Mouse (Mus musculus): ENCODE measurements around the gene Ppm1g. TPM values are rescaled to one million over a fixed set of nuclear protein-coding genes. Genes with fewer than 3 reads are reported as not detected.
"Not testable (repeated sequence)": the region's sequence is repeated elsewhere in the genome, so short reads cannot be mapped to it uniquely, and the experiment has no call there.

The Ppm1g gene
- polyA plus RNA-seq, 1 experiment from 2014 or later, result 76.6 TPM

- peaks cover 40% of the 10 kb centered on the region for H3K79me2 ChIP-seq (ENCODE audit: inconsistent target)
- H3K36me3 ChIP-seq (ENCODE audit: inconsistent target), result peaks cover 29% of the 10 kb centered on the region
- peak overlapping the region; percentile 79 for H3K4me3 ChIP-seq (ENCODE audit: inconsistent target)
- H3K27ac ChIP-seq, result peak overlapping the region; percentile 13; the same call in 1 of the 2 replicates
- WGBS (ENCODE audit: missing documents), result under 1% methylated on average over 13 of the region's 13 CpGs
Observed at GRCm38 (mm10) chr5:31241522-31242034, 21.1 kb upstream of the Ppm1g start.

- Histone ChIP-seq H3K36me3 (ENCODE audit: inconsistent target) (peaks cover 22% of the 10 kb centered on the region), H3K27ac (peak within 1 kb of the TSS; percentile 64), H3K79me2 (ENCODE audit: inconsistent target) (peaks cover 40% of the 10 kb centered on the region), H3K4me3 (ENCODE audit: inconsistent target) (peak within 1 kb of the TSS; percentile 79)
- WGBS (ENCODE audit: missing documents), result 1% methylated on average over 81 of the region's 103 CpGs
Observed at GRCm38 (mm10) chr5:31240637-31241521, 20.4 kb upstream of the Ppm1g start, which contains the start of the genes Nrbp1 and Gm9970. Gene Nrbp1 (plus strand): TSS chr5:31240864. Gene Gm9970 (minus strand): TSS chr5:31241232.

- no peaks in the 10 kb centered on the region for H3K36me3 ChIP-seq (ENCODE audit: inconsistent target)
- H3K27ac ChIP-seq, result no peak overlapping the region
- no peaks in the 10 kb centered on the region for H3K79me2 ChIP-seq (ENCODE audit: inconsistent target)
- no peak overlapping the region for H3K4me3 ChIP-seq (ENCODE audit: inconsistent target)
- 86% methylated on average over 1 of the region's 1 CpGs for WGBS (ENCODE audit: missing documents)
Observed at GRCm38 (mm10) chr5:31226641-31227040, 6.2 kb upstream of the Ppm1g start.

GRCm38 (mm10) chr5:31222696-31223095 lies 2.2 kb upstream of the Ppm1g start:
- Histone ChIP-seq H3K79me2 (ENCODE audit: inconsistent target) (peaks cover 22% of the 10 kb centered on the region), H3K4me3 (ENCODE audit: inconsistent target) (no peak overlapping the region), H3K36me3 (ENCODE audit: inconsistent target) (no peaks in the 10 kb centered on the region), H3K27ac (no peak overlapping the region)
- WGBS (ENCODE audit: missing documents), result 95% methylated on average over 9 of the region's 9 CpGs

DNA sequence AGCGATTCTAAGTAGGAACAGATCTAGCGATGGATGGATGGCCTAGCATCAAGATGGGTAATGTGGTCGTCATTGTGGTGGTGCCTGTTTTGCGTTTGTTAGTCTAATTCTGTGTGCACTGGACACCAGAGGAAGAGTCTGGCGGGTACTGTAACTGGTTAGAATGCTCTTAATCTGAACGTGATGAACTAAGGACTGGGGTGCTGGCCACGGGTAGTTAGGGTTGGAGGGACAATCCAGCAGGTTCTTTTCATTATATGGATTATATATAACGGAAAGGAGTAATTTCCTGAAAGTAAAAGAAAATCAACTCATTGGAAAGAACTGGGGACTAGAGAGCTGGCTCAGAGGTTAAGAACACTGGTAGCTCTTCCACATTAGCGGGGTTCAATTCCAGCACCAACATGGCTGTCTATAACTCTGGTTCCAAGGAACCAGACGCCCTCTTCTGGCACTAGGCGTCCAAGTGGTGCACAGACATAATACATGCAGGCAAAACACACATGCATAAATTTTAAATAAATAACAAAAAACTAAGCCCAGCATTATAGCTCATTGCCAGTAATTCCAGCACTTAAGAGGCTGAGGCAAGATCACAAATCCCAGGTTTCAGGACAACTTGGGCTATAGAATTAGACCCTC lies 938 bp upstream of the Ppm1g start:
- no peaks in the 10 kb centered on the region for H3K36me3 ChIP-seq (ENCODE audit: inconsistent target)
- H3K4me3 ChIP-seq (ENCODE audit: inconsistent target), result peak overlapping the region; percentile 77
- H3K79me2 ChIP-seq (ENCODE audit: inconsistent target), result peaks cover 35% of the 10 kb centered on the region
- 38% methylated on average over 11 of the region's 11 CpGs for WGBS (ENCODE audit: missing documents)
- peak overlapping the region; percentile 83 for H3K27ac ChIP-seq

GRCm38 (mm10) chr5:31219911-31220447 lies 508 bp downstream of the Ppm1g start:
- Histone ChIP-seq H3K4me3 (ENCODE audit: inconsistent target) (peak overlapping the region; percentile 47), H3K27ac (peak overlapping the region; percentile 34; the same call in 1 of the 2 replicates), H3K79me2 (ENCODE audit: inconsistent target) (peaks cover 49% of the 10 kb centered on the region), H3K36me3 (ENCODE audit: inconsistent target) (no peaks in the 10 kb centered on the region)
- 0% methylated on average over 36 of the region's 40 CpGs for WGBS (ENCODE audit: missing documents)

GRCm38 (mm10) chr5:31219474-31219873 lies 1.0 kb downstream of the Ppm1g start:
- 1% methylated on average over 10 of the region's 11 CpGs for WGBS (ENCODE audit: missing documents)
- Histone ChIP-seq H3K4me3 (ENCODE audit: inconsistent target) (peak overlapping the region; percentile 47), H3K36me3 (ENCODE audit: inconsistent target) (no peaks in the 10 kb centered on the region), H3K79me2 (ENCODE audit: inconsistent target) (peaks cover 54% of the 10 kb centered on the region), H3K27ac (peak overlapping the region; percentile 34; the same call in 1 of the 2 replicates)

- no peak overlapping the region for H3K27ac ChIP-seq
- peaks cover 58% of the 10 kb centered on the region for H3K79me2 ChIP-seq (ENCODE audit: inconsistent target)
- peak overlapping the region; percentile 47 for H3K4me3 ChIP-seq (ENCODE audit: inconsistent target)
- H3K36me3 ChIP-seq (ENCODE audit: inconsistent target), result no peaks in the 10 kb centered on the region
- WGBS (ENCODE audit: missing documents), result 7% methylated on average over 2 of the region's 2 CpGs
Observed at GRCm38 (mm10) chr5:31219070-31219469, 1.4 kb downstream of the Ppm1g start.

DNA sequence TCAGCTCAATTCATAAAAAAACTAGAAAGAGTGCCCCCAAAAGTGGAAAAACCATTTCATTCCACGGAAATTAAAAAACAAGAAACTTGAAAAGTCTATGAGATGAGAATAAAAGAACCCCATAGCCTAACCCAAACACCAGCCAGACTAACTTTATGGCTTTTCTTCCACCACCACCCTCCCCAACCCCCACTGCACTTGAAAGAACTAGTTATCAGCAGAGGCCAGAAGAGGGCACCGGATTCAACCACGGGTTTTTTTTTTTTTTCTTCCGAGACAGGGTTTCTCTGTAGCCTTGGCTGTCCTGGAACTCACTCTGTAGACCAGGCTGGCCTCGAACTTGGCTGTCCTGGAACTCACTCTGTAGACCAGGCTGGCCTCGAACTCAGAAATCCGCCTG lies 2.2 kb downstream of the Ppm1g start:
- Histone ChIP-seq H3K36me3 (ENCODE audit: inconsistent target) (no peaks in the 10 kb centered on the region), H3K27ac (no peak overlapping the region), H3K79me2 (ENCODE audit: inconsistent target) (peaks cover 66% of the 10 kb centered on the region), H3K4me3 (ENCODE audit: inconsistent target) (no peak overlapping the region)
- WGBS (ENCODE audit: missing documents), result 100% methylated on average over 1 of the region's 7 CpGs

- 81% methylated on average over 5 of the region's 6 CpGs for WGBS (ENCODE audit: missing documents)
- H3K36me3 ChIP-seq (ENCODE audit: inconsistent target); H3K27ac ChIP-seq; H3K4me3 ChIP-seq (ENCODE audit: inconsistent target): not testable (repeated sequence)
- peaks cover 83% of the 10 kb centered on the region for H3K79me2 ChIP-seq (ENCODE audit: inconsistent target)
Observed at GRCm38 (mm10) chr5:31216554-31216953, 3.9 kb downstream of the Ppm1g start.

- H3K4me3 ChIP-seq (ENCODE audit: inconsistent target), result no peak overlapping the region
- peaks cover 40% of the 10 kb centered on the region for H3K79me2 ChIP-seq (ENCODE audit: inconsistent target)
- H3K36me3 ChIP-seq (ENCODE audit: inconsistent target), result peaks cover 42% of the 10 kb centered on the region
- 98% methylated on average over 6 of the region's 6 CpGs for WGBS (ENCODE audit: missing documents)
- H3K27ac ChIP-seq, result no peak overlapping the region
Observed at GRCm38 (mm10) chr5:31204421-31204820, 16.1 kb downstream of the Ppm1g start.

- Histone ChIP-seq H3K27ac (no peak overlapping the region), H3K4me3 (ENCODE audit: inconsistent target) (no peak overlapping the region), H3K79me2 (ENCODE audit: inconsistent target) (peaks cover 40% of the 10 kb centered on the region), H3K36me3 (ENCODE audit: inconsistent target) (peaks cover 48% of the 10 kb centered on the region)
- WGBS (ENCODE audit: missing documents), result 97% methylated on average over 2 of the region's 2 CpGs
Observed at GRCm38 (mm10) chr5:31203866-31204265, 16.6 kb downstream of the Ppm1g start.

DNA sequence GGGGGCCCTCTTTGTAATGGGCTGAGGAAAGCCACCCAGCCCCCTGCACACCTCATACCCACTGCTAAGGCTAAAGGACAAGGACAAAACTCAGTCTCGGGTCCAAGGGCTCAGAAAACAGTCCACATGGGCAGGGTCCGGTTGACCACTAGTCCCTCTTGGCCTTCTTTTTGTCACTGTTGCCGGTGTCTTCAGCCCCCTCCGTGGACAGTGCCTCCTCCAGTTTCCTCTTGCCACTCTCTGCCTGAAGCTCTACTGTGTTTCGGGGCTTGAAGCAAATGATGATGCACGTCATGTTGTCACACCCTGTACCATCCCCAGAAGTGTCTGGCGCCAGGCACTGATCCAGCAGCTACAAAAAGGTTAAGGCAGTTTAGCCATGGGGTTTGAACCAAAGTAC lies 17.6 kb downstream of the Ppm1g start:
- Histone ChIP-seq H3K36me3 (ENCODE audit: inconsistent target) (peaks cover 56% of the 10 kb centered on the region), H3K27ac (peak overlapping the region; percentile 77), H3K79me2 (ENCODE audit: inconsistent target) (peaks cover 38% of the 10 kb centered on the region), H3K4me3 (ENCODE audit: inconsistent target) (peak overlapping the region; percentile 89)
- WGBS (ENCODE audit: missing documents), result 95% methylated on average over 7 of the region's 7 CpGs

- WGBS (ENCODE audit: missing documents), result under 1% methylated on average over 52 of the region's 53 CpGs
- Histone ChIP-seq H3K27ac (peak within 1 kb of the TSS; percentile 90), H3K36me3 (ENCODE audit: inconsistent target) (peaks cover 57% of the 10 kb centered on the region), H3K4me3 (ENCODE audit: inconsistent target) (peak within 1 kb of the TSS; percentile 89), H3K79me2 (ENCODE audit: inconsistent target) (peaks cover 47% of the 10 kb centered on the region)
Observed at GRCm38 (mm10) chr5:31201742-31202590, 18.5 kb downstream of the Ppm1g start, which contains the start of gene Zfp513. Gene Zfp513 (minus strand): TSS chr5:31202303.

Measured in macrophage (primary cell).